Mouse (Mus musculus): ENCODE measurements around the gene Caprin1. TPM values are rescaled to one million over a fixed set of nuclear protein-coding genes. Genes with fewer than 3 reads are reported as not detected.

Caprin1 gene
- total RNA-seq (2021): 100 to 1,000 TPM; 310 to 313 TPM
- long read RNA-seq, experiment 1, full-length matches to known transcripts: 107 of 185 reads
- long read RNA-seq, experiment 1, partial matches to known transcripts: 67 of 185 reads
- long read RNA-seq, experiment 1, other reads (novel, unspliced or antisense): 11 of 185 reads
- long read RNA-seq, experiment 2, full-length matches to known transcripts: 115 of 181 reads
- long read RNA-seq, experiment 2, partial matches to known transcripts: 49 of 181 reads
- long read RNA-seq, experiment 2, other reads (novel, unspliced or antisense): 17 of 181 reads

DNA sequence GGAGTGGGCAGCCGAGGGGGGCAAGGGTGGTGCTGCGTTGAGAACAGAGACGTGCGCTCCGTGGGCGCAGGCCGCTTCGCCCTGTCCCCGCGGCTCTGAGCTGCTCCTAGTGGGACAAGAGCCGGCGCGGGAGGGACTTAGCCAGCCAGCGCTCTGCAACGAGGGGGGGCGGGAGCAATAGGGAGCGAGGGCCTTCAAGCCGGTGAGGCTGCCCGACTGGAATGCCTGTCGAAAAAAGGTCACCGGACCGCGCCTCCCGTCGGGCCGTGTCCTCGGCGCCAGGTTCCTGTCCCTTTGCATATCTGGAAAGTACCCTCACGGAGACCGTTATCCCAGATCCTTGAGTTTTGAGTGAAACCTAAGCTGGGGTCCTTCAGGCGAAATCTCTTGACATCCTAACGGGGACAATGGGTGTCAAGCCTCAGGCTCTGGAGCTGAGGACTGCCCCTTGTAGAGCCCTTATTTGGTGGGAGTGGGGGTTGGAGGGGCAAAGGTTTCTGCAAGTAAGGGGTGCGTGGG is at the start of gene Caprin1:
Gene Caprin1, minus strand, starts transcription at position 159 of the 519 bp plus-strand sequence.
- Histone ChIP-seq H3K27ac (peak within 1 kb of the TSS; percentile 100), H3K4me3 (peak within 1 kb of the TSS; percentile 82)
- DNase-seq (ENCODE audit: extremely low spot score in 1 of 2, low spot score in 2 of 2): peak; percentile 89 to 92
- intact Hi-C loops (cut with DNase I): loop anchor here (1.0 to 5.0 kb wide), 3 partner anchors 36 to 310 kb away; partner anchors contain the start of genes Cat and Nat10
- no peak for TF ChIP-seq CTCF (IDR thresholded peaks at IDR 0.05)

DNA sequence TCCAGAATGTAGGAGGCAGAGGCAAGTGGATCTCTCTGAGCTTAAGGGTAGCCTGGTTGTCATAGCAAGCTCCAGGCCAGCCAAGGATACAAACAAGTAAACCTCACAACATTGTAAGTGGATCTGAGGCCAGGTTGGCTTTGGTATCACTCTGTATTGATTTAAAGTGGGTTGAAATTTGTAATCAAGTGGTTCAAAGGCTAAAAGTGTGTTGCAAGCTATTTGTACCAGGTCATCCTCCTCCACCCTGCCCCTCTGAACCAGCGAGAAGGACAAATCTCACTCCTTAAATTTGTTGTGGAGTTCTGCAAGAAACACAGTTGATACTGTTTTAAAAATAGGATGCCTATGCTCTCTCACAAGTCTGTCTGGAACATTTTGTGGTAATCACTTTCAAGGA is 49.4 kb upstream of the Caprin1 start:
- no peak for DNase-seq (ENCODE audit: extremely low spot score in 1 of 2, low spot score in 2 of 2)
- Histone ChIP-seq H3K27ac (no peak overlapping the region), H3K4me3 (no peak overlapping the region)
- no peak for TF ChIP-seq CTCF (IDR thresholded peaks at IDR 0.05)
- intact Hi-C loops (cut with DNase I): loop anchor here (5.0 kb wide), 1 partner anchor 285 kb away; no protein-coding TSS in a partner anchor

DNA sequence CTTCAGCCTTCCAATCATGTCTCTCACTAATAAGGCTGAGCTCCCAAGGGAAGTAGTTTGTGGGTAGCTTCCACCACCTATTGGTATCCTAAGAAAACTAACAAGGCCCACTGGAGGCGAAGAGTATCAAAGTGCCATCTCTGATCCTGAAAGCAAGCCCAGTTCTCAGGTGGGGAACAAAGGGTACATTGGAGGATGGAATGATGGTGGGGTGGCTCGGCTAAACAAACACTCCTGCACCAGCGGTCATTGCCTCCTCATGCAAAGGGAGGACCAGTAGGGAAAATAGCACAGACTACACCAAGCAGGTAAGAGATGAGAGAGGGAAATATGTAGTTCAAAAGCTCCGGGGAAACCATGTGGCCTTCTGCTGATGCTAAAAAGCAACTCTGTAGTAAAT is 48.8 kb upstream of the Caprin1 start:
- intact Hi-C loops (cut with DNase I): loop anchor here (5.0 kb wide), 1 partner anchor 284 kb away; no protein-coding TSS in a partner anchor
- Histone ChIP-seq H3K4me3 (no peak overlapping the region), H3K27ac (no peak overlapping the region)
- no peak for DNase-seq (ENCODE audit: extremely low spot score in 1 of 2, low spot score in 2 of 2)
- TF ChIP-seq CTCF (IDR thresholded peaks at IDR 0.05): no peak

DNA sequence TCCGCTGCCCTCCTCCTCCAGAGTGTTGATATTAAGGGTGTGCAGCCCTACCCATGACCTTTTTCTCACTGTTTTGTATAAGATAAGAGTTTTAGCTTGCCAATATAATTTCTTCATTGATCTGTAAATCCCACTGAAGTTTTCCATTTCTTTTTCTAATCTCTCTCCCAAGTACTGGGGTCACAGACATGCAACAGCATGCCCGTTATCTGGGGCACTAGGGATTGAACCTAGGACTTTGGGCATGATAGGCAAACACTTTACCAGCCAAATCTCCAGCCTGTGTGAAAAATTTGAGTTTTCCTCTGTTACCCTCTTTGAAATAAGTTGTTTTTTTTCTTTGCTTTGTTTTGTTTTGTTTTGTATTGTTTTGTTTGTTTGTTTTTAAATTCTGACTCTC is 46.6 kb upstream of the Caprin1 start:
- no peak overlapping the region for H3K27ac ChIP-seq
- intact Hi-C loops (cut with DNase I): no loop called here
- H3K4me3 ChIP-seq: no peak overlapping the region
- no peak for TF ChIP-seq CTCF (IDR thresholded peaks at IDR 0.05)
- no peak for DNase-seq (ENCODE audit: extremely low spot score in 1 of 2, low spot score in 2 of 2)

DNA sequence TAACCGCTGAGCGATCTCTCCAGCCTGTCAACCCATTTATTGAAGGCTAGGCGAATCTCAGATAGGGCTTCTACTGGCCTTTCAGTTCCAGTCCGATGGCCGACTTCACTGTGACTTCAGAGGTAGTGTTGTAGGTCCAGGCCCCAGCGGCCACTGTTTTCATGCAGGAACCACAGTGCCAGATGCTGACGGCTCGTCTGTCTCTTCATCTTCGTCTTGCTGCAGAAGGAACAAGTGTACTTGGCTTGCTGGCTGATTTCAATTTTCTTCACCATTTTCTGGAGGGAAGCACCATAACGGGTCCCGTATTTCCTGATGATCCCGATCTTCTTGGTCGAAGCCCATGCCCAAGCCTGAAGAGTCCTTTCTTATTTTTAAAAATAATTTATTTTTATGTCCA is 45.9 kb upstream of the Caprin1 start:
- TF ChIP-seq CTCF (IDR thresholded peaks at IDR 0.05): no peak
- intact Hi-C loops (cut with DNase I): no loop called here
- DNase-seq (ENCODE audit: extremely low spot score in 1 of 2, low spot score in 2 of 2): no peak

DNA sequence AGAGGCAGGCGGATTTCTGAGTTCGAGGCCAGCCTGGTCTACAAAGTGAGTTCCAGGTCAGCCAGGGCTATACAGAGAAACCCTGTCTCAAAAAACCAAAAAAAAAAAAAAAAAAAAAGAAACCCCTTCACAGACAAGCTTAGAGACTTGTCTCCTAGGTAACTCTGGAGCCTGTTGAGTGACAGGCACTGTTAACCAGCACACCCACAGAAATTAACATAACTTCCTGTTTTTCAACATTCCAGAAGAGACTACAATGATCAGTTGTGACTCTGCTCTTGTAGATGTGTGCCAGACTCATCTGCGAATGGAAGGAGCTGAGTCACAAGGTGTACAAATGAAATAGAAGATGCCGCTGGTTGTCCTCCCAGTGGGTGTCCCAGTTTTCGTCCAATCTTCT is 44.9 kb upstream of the Caprin1 start:
- Histone ChIP-seq H3K27ac (no peak overlapping the region), H3K4me3 (no peak overlapping the region)
- intact Hi-C loops (cut with DNase I): no loop called here
- TF ChIP-seq CTCF (IDR thresholded peaks at IDR 0.05): no peak
- no peak for DNase-seq (ENCODE audit: extremely low spot score in 1 of 2, low spot score in 2 of 2)

More for the DNA sequence above, 45.9 kb upstream of the Caprin1 start:
- Histone ChIP-seq H3K4me3 (no peak overlapping the region), H3K27ac (no peak overlapping the region)

DNA sequence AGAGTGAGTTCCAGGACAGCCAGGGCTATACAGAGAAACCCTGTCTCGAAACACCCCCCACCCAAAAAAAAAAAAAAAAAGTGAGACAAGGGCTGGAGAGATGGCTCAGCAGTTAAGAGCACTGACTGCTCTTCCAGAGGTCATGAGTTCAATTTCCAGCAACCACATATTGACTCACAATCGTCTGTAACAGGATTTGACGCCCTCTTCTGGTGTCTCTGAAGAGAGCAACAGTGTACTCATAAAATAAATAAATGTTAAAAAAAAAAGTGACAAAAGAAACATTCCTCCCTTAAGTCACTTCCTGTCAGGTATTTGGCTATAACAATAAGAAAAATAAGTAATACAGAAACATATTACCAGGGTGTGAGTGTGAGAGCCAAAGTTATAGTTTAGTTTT is 41.0 kb upstream of the Caprin1 start:
- no peak; the same call in none of the 2 replicates for TF ChIP-seq CTCF (IDR thresholded peaks at IDR 0.05)
- intact Hi-C loops (cut with DNase I): no loop called here
- H3K27ac ChIP-seq: no peak overlapping the region
- DNase-seq (ENCODE audit: extremely low spot score in 1 of 2, low spot score in 2 of 2): no peak
- H3K4me3 ChIP-seq: no peak overlapping the region

DNA sequence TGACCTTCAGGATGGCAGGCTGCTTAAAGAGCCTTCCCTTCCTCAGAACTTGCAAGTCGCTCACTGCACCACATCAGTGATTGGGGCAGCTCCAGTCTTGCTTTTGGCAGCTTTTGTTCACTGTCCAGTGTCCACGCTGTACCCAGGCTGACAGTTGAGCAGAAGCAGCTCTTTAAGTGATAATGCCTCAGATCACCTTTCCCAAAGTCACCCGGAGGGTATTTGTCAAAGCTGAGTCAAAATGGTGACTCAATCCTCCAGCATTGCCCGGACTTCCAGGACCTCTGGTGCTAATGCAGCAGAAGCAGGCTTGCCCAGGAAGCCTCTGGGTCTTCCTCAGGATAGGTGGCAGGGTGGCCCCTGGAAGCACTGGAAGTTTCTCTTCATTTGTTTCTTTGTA is 39.7 kb upstream of the Caprin1 start:
- DNase-seq (ENCODE audit: extremely low spot score in 1 of 2, low spot score in 2 of 2): no peak
- H3K27ac ChIP-seq: no peak overlapping the region
- intact Hi-C loops (cut with DNase I): no loop called here
- H3K4me3 ChIP-seq: no peak overlapping the region
- no peak for TF ChIP-seq CTCF (IDR thresholded peaks at IDR 0.05)

DNA sequence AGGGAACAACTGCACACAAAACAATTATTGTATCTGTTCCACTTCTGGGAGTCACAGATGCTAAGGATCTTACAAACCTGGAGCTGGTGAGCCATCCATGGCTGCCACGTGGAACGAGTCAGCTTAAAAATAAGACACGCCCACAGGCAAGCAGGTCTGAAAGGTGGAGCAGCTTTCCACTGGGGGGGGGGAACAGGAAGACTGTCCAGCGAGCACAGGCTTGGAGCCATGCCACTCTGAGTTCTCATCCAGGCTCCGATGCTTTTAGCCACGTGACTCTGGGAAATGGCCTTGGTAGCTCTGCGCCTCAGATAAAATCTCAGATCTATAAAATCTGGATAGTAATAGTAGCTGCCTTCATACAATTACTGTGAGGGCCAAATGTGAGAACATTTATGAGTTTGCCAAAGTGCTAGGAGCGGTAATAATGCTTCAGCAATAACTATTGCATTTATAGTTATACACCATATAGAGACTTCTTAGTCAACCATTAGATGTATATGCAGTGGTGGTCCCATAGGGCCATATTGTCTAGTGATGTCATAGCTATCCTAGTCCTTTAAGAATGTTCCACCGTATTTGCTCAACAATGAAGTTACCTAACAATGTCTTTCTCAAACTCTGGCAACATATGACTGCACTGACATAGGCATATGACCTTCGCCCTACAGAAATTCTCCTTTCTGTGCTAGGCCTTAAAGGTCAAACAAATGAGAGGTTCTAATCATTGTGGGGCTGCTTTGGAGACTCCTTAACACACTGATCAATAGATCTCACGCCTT is 38.4 kb upstream of the Caprin1 start:
- intact Hi-C loops (cut with DNase I): no loop called here

DNA sequence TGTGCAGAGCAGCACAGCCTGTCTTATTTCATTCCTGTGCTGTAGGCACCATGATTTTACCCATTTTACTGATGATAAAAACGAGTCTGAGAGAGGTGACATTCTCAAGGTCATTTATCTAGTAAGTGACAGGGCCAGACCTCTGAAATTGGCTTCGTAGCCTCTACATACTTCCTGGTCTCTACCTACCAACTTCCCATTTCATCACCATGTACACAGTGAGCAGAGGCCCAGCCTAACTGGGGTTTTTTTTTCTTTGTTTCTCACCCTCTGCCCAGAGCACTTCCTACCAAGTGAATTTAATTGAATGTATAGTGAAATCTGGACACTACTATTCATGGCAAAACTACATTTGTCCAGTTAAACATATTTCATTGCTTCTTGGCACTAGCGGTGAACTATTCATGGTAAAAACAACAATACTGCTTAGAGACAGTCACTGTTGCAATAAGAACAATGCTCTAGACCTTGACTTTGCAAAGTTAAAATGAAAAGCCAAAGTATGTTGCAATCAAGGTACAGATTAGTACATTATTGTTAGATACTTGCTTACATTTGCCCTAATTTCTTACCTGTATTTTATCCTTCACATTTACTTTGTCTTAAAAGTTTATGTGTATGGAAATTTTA is 36.5 kb upstream of the Caprin1 start:
- H3K4me3 ChIP-seq: no peak overlapping the region
- intact Hi-C loops (cut with DNase I): no loop called here
- no peak for TF ChIP-seq CTCF (IDR thresholded peaks at IDR 0.05)

More for the DNA sequence above, 38.4 kb upstream of the Caprin1 start:
- no peak for DNase-seq (ENCODE audit: extremely low spot score in 1 of 2, low spot score in 2 of 2)
- H3K4me3 ChIP-seq: no peak overlapping the region
- no peak for TF ChIP-seq CTCF (IDR thresholded peaks at IDR 0.05)
- H3K27ac ChIP-seq: no peak overlapping the region

DNA sequence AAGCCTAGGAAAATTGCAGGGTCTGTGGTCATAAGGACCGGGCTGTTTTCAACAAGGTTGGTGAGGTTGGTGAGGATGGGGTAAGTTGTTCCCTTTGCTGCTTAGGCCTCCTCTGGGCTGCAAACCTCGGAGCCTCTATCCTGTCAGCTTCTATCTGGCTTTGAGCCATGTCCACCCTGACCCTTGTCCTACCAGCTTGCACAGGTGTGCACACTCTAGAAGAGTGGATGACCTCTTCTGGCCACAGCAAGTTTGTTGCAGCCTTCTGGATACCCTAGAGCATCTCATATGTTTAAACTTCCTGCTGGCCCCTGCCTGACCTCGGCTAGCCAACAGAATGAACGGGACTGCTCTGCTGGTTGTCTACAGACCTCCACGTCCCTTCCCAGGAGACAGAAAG is 35.5 kb upstream of the Caprin1 start:
- no peak for DNase-seq (ENCODE audit: extremely low spot score in 1 of 2, low spot score in 2 of 2)
- H3K27ac ChIP-seq: no peak overlapping the region
- intact Hi-C loops (cut with DNase I): no loop called here
- no peak overlapping the region for H3K4me3 ChIP-seq
- TF ChIP-seq CTCF (IDR thresholded peaks at IDR 0.05): no peak

More for the DNA sequence above, 36.5 kb upstream of the Caprin1 start:
- no peak for DNase-seq (ENCODE audit: extremely low spot score in 1 of 2, low spot score in 2 of 2)
- H3K27ac ChIP-seq: no peak overlapping the region

DNA sequence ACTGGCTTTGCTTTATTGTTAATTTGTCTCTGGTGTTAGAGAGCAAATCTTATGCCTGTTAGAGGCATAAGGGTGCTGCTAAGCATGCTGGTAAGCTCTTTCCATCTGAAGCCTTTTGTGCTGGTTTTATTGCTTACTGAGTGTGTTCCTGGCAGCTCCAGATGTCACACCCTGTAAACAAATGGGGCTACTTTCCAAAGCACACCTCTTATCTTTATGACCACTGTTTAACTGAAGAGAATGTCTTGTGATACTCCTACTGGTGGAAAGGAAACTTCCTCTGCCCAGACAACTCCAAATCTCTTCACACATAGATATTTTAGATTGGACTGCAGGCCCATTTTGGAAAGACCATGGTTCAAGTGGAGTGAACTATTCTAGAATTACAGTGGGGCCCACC is 31.5 kb upstream of the Caprin1 start:
- intact Hi-C loops (cut with DNase I): no loop called here
- Histone ChIP-seq H3K27ac (no peak overlapping the region), H3K4me3 (no peak overlapping the region)

More for the DNA sequence above, 31.5 kb upstream of the Caprin1 start:
- TF ChIP-seq CTCF (IDR thresholded peaks at IDR 0.05): no peak
- DNase-seq (ENCODE audit: extremely low spot score in 1 of 2, low spot score in 2 of 2): no peak

Data from left cerebral cortex, adult 2 months (tissue).